Mouse (Mus musculus) lung, embryonic 16.5 days (tissue): ENCODE data around the gene Homer1. TPM values are rescaled to one million over a fixed set of nuclear protein-coding genes. Genes with fewer than 3 reads are reported as not detected.

Experiments
- ATAC-seq: fragments of 200-750 bp; cut with Nextera tagmentation; 2 replicates; pipeline ENCODE4 v1.8.0; 2017; ENCODE audit warnings: low read depth, mild to moderate bottlenecking, moderate library complexity
- H3K27ac ChIP-seq: fragments of 300-500 bp; sonication (generic); 2 replicates; pipeline ENCODE4 v1.5.1; 2014; ENCODE audit warnings: mild to moderate bottlenecking, control low read depth, low read length
- H3K27me3 ChIP-seq: fragments of 300-500 bp; sonication (generic); 2 replicates; pipeline ENCODE4 v1.6.1; 2014; ENCODE audit warnings: low read depth, low read length, mixed read lengths; ENCODE audit not compliant: control insufficient read depth, insufficient read depth
- H3K36me3 ChIP-seq: fragments of 300-500 bp; sonication (generic); 2 replicates; pipeline ENCODE4 v1.6.1; 2014; ENCODE audit warnings: low read length; ENCODE audit not compliant: control insufficient read depth, insufficient read depth
- H3K4me1 ChIP-seq: fragments of 300-500 bp; sonication (generic); replicated peaks from 2 replicates; pipeline ENCODE4 v1.6.1; 2014; ENCODE audit warnings: low read length, mixed read lengths; ENCODE audit not compliant: control insufficient read depth, insufficient read depth
- H3K4me2 ChIP-seq: fragments of 300-500 bp; sonication (generic); 2 replicates; pipeline ENCODE4 v1.6.1; 2014; ENCODE audit warnings: low read depth, low read length, control low read depth
- H3K4me3 ChIP-seq: fragments of 300-500 bp; sonication (generic); 2 replicates; pipeline ENCODE4 v1.5.1; 2014; ENCODE audit warnings: mild to moderate bottlenecking, low read length, control low read depth
- H3K9ac ChIP-seq: fragments of 300-500 bp; sonication (generic); 2 replicates; pipeline ENCODE4 v1.6.1; 2014; ENCODE audit warnings: low read length, control low read depth
- H3K9me3 ChIP-seq: fragments of 300-500 bp; sonication (generic); 2 replicates; pipeline ENCODE4 v1.6.1; 2016; ENCODE audit warnings: low read length; ENCODE audit not compliant: control insufficient read depth
- WGBS: fragments of 180-500 bp; shearing (Covaris S2); extraction: QIAGEN DNeasy Blood & Tissue Kit; methylation state at CpG from one replicate; pipeline ENCODE4 v1.1.7; 2014; 5-methylcytosine and 5-hydroxymethylcytosine counted together
- polyA plus RNA-seq: library from polyadenylated mRNA; unstranded; fragments of >200 nt; fragmentation: Nextera tagmentation; extraction: Ambion mirVana; gene quantifications from 2 replicates; pipeline ENCODE4 v1.2.1, GENCODE M21; 2015

Gene Homer1
- polyA plus RNA-seq, 1 experiment from 2014 or later: 2.9 TPM

DNA sequence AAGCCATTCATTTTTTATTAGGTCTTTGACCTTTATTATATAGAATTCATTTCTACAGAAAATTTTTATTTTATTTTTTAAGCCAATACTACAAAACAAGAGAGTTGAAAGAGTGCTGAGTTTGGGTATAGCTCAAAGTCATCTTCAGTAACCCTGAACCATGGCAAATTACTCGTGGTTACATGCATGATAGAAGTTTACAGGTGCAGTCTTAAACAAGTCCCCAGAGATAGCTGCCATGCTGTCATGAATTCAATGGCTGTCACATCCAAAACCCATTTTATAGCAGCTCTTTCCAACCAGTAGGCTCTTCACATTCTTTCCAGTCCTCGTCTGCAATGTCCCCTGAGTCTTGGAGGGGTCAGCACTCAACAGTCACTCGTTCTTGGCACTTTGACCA, 26.9 kb downstream of the Homer1 start:
- Histone ChIP-seq H3K27me3 (no peaks in the 10 kb centered on the region), H3K9ac (no peak overlapping the region), H3K4me2 (no peak overlapping the region), H3K36me3 (no peaks in the 10 kb centered on the region), H3K27ac (no peak overlapping the region), H3K4me3 (no peak overlapping the region), H3K4me1 (no peaks in the 10 kb centered on the region), H3K9me3 (no peaks in the 10 kb centered on the region)
- no peak for ATAC-seq
- WGBS: 56% methylated on average over 3 of the region's 3 CpGs

DNA sequence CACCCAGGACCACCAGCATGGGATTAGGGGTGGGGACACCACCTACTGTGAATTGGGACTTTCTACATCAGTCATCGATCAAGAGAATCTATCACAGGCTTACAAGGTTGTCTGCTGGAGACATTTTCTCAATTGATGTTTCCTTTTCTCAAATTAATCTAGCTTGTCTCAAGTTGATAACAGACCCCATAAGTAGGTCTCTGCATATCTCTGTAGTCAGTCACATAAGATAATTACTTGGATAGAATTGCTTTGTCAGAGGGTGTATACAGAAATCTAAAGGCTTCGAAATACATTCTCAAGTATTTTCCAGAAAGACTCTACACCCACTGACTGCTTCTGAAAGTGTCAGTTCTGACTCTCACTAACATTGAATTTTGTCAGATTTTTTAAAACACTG, 32.3 kb downstream of the Homer1 start:
- WGBS: 80% methylated on average over 2 of the region's 2 CpGs
- Histone ChIP-seq H3K36me3 (no peaks in the 10 kb centered on the region), H3K4me2 (no peak overlapping the region), H3K4me3 (no peak overlapping the region), H3K9ac (no peak overlapping the region), H3K27ac (no peak overlapping the region), H3K9me3 (no peaks in the 10 kb centered on the region), H3K27me3 (no peaks in the 10 kb centered on the region), H3K4me1 (no peaks in the 10 kb centered on the region)
- no peak for ATAC-seq

DNA sequence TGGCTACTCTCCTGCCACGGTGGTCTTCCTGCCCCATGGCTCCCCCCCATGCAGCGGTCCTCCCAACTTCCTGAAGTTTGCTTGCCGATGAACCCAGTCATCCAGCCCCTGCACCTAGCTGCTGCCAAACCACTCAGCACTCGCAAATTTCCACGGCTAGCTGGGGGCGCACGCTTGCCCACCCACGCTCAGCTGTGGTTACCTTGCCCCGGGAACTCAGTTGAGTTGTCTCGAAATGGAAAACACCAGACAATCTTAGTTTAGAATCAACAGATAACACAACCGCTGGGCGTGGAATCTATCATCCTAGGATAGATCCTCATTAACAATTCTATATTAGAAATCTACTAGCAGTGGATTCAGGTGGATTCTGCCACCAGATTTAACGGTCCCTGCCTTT, 33.1 kb downstream of the Homer1 start:
- Histone ChIP-seq H3K9me3 (no peaks in the 10 kb centered on the region), H3K9ac (no peak overlapping the region), H3K4me3 (no peak overlapping the region), H3K36me3 (no peaks in the 10 kb centered on the region), H3K4me2 (no peak overlapping the region), H3K27ac (no peak overlapping the region), H3K27me3 (no peaks in the 10 kb centered on the region), H3K4me1 (no peaks in the 10 kb centered on the region)
- WGBS: 92% methylated on average over 13 of the region's 13 CpGs
- no peak for ATAC-seq

- no peak overlapping the region for H3K4me3 ChIP-seq
- no peaks in the 10 kb centered on the region for H3K27me3 ChIP-seq
- H3K9ac ChIP-seq: no peak overlapping the region
- 77% methylated on average over 3 of the region's 3 CpGs for WGBS
- no peaks in the 10 kb centered on the region for H3K9me3 ChIP-seq
- H3K4me1 ChIP-seq: no peaks in the 10 kb centered on the region
- H3K4me2 ChIP-seq: no peak overlapping the region
- H3K27ac ChIP-seq: no peak overlapping the region
- no peak for ATAC-seq
- no peaks in the 10 kb centered on the region for H3K36me3 ChIP-seq
These were observed 35.9 kb downstream of the Homer1 start for GRCm38 (mm10) chr13:93335337-93335736.

- Histone ChIP-seq H3K4me3 (no peak overlapping the region), H3K4me1 (no peaks in the 10 kb centered on the region), H3K4me2 (no peak overlapping the region), H3K36me3 (no peaks in the 10 kb centered on the region), H3K9ac (no peak overlapping the region), H3K9me3 (no peaks in the 10 kb centered on the region), H3K27ac (no peak overlapping the region), H3K27me3 (no peaks in the 10 kb centered on the region)
- WGBS: 22% methylated on average over 5 of the region's 5 CpGs
- no peak for ATAC-seq
These were observed 39.0 kb downstream of the Homer1 start for GRCm38 (mm10) chr13:93338394-93338793.

DNA sequence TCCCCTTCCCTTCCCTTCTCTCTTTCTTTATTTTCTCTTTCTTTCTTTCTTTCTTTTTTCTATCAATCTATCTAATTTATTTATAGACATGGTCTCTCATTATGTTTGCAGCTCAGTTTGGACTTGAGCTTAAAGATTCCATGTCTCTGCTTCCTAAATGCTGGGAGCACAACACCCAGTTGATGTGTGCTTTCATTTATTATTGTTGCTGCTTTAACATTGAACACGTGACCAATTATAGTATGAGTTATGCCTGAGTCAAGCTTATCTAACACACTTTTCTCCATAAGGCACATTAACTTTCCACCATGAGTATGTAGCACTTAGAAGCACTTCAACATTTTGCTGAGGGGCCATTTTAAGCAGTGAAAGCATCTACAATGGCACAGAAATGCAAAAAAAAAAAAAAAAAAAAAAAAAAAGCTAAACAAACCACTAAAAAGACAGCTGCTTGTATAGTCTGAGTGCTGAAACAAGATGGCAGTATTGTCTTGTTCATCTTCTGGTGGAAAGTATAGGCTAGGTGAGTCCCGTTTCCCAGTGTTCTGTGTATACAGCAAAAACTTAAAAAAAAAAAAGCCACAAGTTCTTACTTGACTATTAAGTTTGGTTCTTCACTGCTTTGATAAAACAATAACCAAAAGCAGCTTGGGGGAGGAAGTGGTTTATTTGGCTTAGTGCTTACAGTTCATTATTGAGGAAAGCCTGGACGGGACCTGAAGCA, 41.3 kb downstream of the Homer1 start:
- Histone ChIP-seq H3K27me3 (no peaks in the 10 kb centered on the region), H3K4me1 (no peaks in the 10 kb centered on the region), H3K9me3 (no peaks in the 10 kb centered on the region), H3K27ac (no peak overlapping the region), H3K9ac (no peak overlapping the region), H3K4me2 (no peak overlapping the region), H3K4me3 (no peak overlapping the region), H3K36me3 (no peaks in the 10 kb centered on the region)
- 61% methylated on average over 3 of the region's 3 CpGs for WGBS
- ATAC-seq: no peak

- WGBS: 78% methylated on average over 5 of the region's 5 CpGs
- Histone ChIP-seq H3K4me3 (no peak overlapping the region), H3K36me3 (no peaks in the 10 kb centered on the region), H3K4me1 (no peaks in the 10 kb centered on the region), H3K27ac (no peak overlapping the region), H3K9ac (no peak overlapping the region), H3K27me3 (no peaks in the 10 kb centered on the region), H3K9me3 (no peaks in the 10 kb centered on the region), H3K4me2 (no peak overlapping the region)
- ATAC-seq: no peak
These were observed 43.2 kb downstream of the Homer1 start for GRCm38 (mm10) chr13:93342641-93343040.

- Histone ChIP-seq H3K4me3 (no peak overlapping the region), H3K4me2 (no peak overlapping the region), H3K27ac (no peak overlapping the region), H3K9ac (no peak overlapping the region), H3K27me3 (no peaks in the 10 kb centered on the region), H3K36me3 (no peaks in the 10 kb centered on the region), H3K4me1 (no peaks in the 10 kb centered on the region), H3K9me3 (no peaks in the 10 kb centered on the region)
- ATAC-seq: no peak
- 86% methylated on average over 1 of the region's 1 CpGs for WGBS
These were observed 45.0 kb downstream of the Homer1 start for GRCm38 (mm10) chr13:93344395-93344794.

DNA sequence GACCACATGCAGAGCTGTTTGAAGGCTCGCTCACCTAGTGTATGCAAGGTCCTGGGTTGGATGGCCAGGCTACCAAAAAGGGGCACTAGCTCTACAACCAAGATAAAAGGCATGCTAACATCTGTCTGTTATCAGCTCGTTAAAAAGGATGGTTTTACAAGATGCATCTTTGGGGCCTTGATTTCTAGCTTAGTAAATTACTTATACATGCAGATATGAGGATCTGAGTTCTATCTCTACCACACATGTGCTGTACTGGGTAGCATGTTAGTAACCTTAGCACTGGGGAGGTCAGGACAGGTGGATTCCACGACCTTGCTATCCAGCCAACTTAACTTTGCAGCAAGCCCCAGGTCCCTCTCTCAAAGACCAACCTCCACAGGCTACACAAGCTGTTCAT, 46.4 kb downstream of the Homer1 start:
- Histone ChIP-seq H3K4me3 (no peak overlapping the region), H3K27me3 (no peaks in the 10 kb centered on the region), H3K27ac (no peak overlapping the region), H3K4me1 (no peaks in the 10 kb centered on the region), H3K9ac (no peak overlapping the region), H3K9me3 (no peaks in the 10 kb centered on the region), H3K4me2 (no peak overlapping the region), H3K36me3 (no peaks in the 10 kb centered on the region)
- ATAC-seq: no peak
- WGBS: 78% methylated on average over 3 of the region's 3 CpGs

DNA sequence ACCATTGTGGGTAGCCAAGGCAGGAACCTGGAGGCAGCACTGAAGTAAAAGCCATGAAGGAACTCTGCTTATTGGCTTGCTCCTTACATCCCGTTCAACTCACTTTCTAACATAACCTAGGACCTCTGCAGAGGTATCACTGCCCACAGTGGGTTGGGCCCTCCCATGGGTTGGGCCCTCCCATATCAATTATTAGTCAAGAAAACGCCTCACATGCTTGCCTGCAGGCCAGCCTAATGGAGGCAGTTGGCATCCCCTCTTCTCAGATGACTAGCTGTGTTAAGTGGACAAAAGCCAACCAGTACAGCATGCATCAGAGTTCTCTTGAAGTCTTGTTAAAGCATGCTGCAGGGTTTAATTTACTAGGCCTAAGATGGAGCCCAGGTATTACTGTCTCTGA, 52.6 kb downstream of the Homer1 start:
- no peak for ATAC-seq
- no peak overlapping the region for H3K4me3 ChIP-seq
- 72% methylated on average over 2 of the region's 2 CpGs for WGBS
- no peak overlapping the region for H3K9ac ChIP-seq
- no peaks in the 10 kb centered on the region for H3K4me1 ChIP-seq
- no peaks in the 10 kb centered on the region for H3K27me3 ChIP-seq
- no peaks in the 10 kb centered on the region for H3K36me3 ChIP-seq
- H3K9me3 ChIP-seq: no peaks in the 10 kb centered on the region
- no peak overlapping the region for H3K4me2 ChIP-seq
- no peak overlapping the region for H3K27ac ChIP-seq
